Mouse (Mus musculus): ENCODE measurements at regions not wholly inside any gene's neighbourhood (a gene's known extent, or its start where the extent isn't known, plus 50 kb on each side); places are given as distances from the start of the nearest gene placed in this dataset.

DNA sequence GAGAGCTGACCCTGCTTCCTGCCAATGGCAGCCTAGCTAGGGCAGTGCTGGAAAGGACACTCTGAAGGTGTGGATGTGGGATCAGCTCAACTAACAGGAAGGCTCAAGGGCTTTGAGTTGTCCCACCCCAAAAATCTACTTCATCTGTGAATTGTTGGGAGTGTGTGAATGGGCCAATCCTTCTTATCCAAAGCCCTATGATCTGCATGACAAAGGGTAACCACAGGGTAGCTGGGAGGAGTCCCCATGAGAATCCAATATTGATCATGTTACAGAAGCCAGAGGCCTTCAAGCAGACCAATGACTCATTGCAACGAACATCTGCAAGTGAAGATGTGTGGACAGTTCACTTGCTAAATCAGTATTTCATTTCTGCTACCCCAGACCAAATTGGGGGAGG lies 51.1 kb upstream of the Adra1b start:
- TF ChIP-seq POLR2A (IDR thresholded peaks at IDR 0.05; ENCODE audit: control insufficient read depth, low read depth, low read length) (no peak), CTCF (IDR thresholded peaks at IDR 0.05; ENCODE audit: control insufficient read depth, insufficient read depth, insufficient replicate concordance, low read depth, low read length) (no peak)
